Mouse (Mus musculus) CH12.LX (cell line): ENCODE measurements around the gene Ptpn5.

Experiments
- CTCF ChIP-seq, 2 experiments: IDR thresholded peaks in 1 of 2; conservative IDR thresholded peaks in 1 of 2; 2 replicates each; pipeline ENCODE4 v1.5.1; 2011 to 2012; ENCODE audit warnings: low read depth in 2 of 2, low read length in 2 of 2, improper control_type of control experiment in 1 of 2, inconsistent platforms in 1 of 2, mild to moderate bottlenecking in 1 of 2, moderate library complexity in 1 of 2
- JUND ChIP-seq: conservative IDR thresholded peaks from 2 replicates; pipeline ENCODE4 v1.6.1; 2011; ENCODE audit warnings: low read depth, low read length, improper control_type of control experiment
- POLR2A ChIP-seq: IDR thresholded peaks from 2 replicates; pipeline ENCODE4 v1.6.1; 2011; ENCODE audit warnings: low read depth, mild to moderate bottlenecking, improper control_type of control experiment, low read length
- RAD21 ChIP-seq: IDR thresholded peaks from 2 replicates; pipeline ENCODE4 v1.6.1; 2011; ENCODE audit warnings: low read depth, mild to moderate bottlenecking, low read length, improper control_type of control experiment, moderate library complexity

GRCm38 (mm10) chr7:47030517-47031193, 102.8 kb downstream of the Ptpn5 start:
- TF ChIP-seq JUND: no peak
- TF ChIP-seq RAD21: no peak
- TF ChIP-seq CTCF (conservative IDR thresholded peaks at IDR 0.05 in 1 of 2, IDR thresholded peaks at IDR 0.05 in 1 of 2; ENCODE audit: low read depth in 2 of 2, low read length in 2 of 2): no peak
- no peak for TF ChIP-seq POLR2A
